Mouse (Mus musculus): Measurements from ENCODE around the gene Map4k5. TPM values are rescaled to one million over a fixed set of nuclear protein-coding genes. Genes with fewer than 3 reads are reported as not detected.

Gene Map4k5
- polyA plus RNA-seq (2014; fragmentation: Nextera tagmentation; extraction: Ambion mirVana), result 31.4 and 32.7 TPM in 2 replicates

GRCm38 (mm10) chr12:69892371-69893251 lies at the start of gene Map4k5, which contains the start of gene Atl1:
Gene Map4k5, minus strand, starts transcription at chr12:69893200.
Gene Atl1, plus strand, starts transcription at chr12:69892614.
- peak within 1 kb of the TSS; percentile 93 for H3K9ac ChIP-seq (ENCODE audit: low read length)
- peak within 1 kb of the TSS; percentile 70 for H3K4me2 ChIP-seq (ENCODE audit: low read depth, low read length, severe bottlenecking)
- no peaks in the 10 kb centered on the region for H3K27me3 ChIP-seq (ENCODE audit: control insufficient read depth, insufficient read depth, low read length)
- H3K27ac ChIP-seq (ENCODE audit: low read depth, low read length), result peak within 1 kb of the TSS; percentile 75
- H3K36me3 ChIP-seq (ENCODE audit: control insufficient read depth, insufficient read depth, low read length), result no peaks in the 10 kb centered on the region
- H3K4me1 ChIP-seq (replicated peaks; ENCODE audit: control insufficient read depth, insufficient read depth, low read length), result peaks cover 7% of the 10 kb centered on the region
- DNase-seq (ENCODE audit: low spot score) (peak; percentile 94), ATAC-seq (replicated peaks; ENCODE audit: low FRiP score) (peak; percentile 94)
- under 1% methylated on average over 118 of the region's 118 CpGs for WGBS
- H3K4me3 ChIP-seq (ENCODE audit: low read depth, low read length), result peak within 1 kb of the TSS; percentile 85
- no peaks in the 10 kb centered on the region for H3K9me3 ChIP-seq (ENCODE audit: control insufficient read depth, low read length)

- no peak overlapping the region for H3K4me3 ChIP-seq (ENCODE audit: low read depth, low read length)
- H3K4me2 ChIP-seq (ENCODE audit: low read depth, low read length, severe bottlenecking), result no peak overlapping the region
- H3K27ac ChIP-seq (ENCODE audit: low read depth, low read length), result no peak overlapping the region
- H3K36me3 ChIP-seq (ENCODE audit: control insufficient read depth, insufficient read depth, low read length), result peaks cover 3% of the 10 kb centered on the region; the same call in 1 of the 2 replicates
- no peak overlapping the region for H3K9ac ChIP-seq (ENCODE audit: low read length)
- 0 out of 2 replicates have a peak, but pooled peaks cover 2% of the 10 kb centered on the region for H3K9me3 ChIP-seq (ENCODE audit: control insufficient read depth, low read length)
- H3K4me1 ChIP-seq (replicated peaks; ENCODE audit: control insufficient read depth, insufficient read depth, low read length), result 0 out of 2 replicates have a peak, but pooled peaks cover 2% of the 10 kb centered on the region
- ATAC-seq (replicated peaks; ENCODE audit: low FRiP score), result no peak
- no peak for DNase-seq (ENCODE audit: low spot score)
- WGBS, result 68% methylated on average over 1 of the region's 1 CpGs
- H3K27me3 ChIP-seq (ENCODE audit: control insufficient read depth, insufficient read depth, low read length), result no peaks in the 10 kb centered on the region
Observed at GRCm38 (mm10) chr12:69941655-69942329, 48.8 kb upstream of the Map4k5 start.

DNA sequence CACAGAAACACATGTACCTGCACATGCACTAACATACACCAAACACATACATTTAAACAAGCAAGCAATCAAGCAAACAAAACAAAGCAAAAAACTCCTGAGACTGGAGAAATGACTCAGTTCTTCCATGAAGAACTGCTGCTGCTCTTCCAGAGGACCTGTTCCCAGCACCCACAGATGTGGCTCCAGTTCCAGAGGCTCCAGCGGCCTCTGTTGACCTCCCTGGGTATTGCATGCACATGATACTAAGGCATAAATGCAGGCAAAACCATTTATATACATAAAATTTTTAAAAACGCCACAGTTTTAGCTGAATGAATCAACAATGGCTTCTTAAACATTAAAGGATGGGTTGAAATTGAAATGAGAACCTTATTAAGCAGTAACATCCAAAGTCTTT lies 46.3 kb upstream of the Map4k5 start:
- Histone ChIP-seq H3K4me1 (replicated peaks; ENCODE audit: control insufficient read depth, insufficient read depth, low read length) (0 out of 2 replicates have a peak, but pooled peaks cover 2% of the 10 kb centered on the region), H3K9ac (ENCODE audit: low read length) (no peak overlapping the region), H3K27ac (ENCODE audit: low read depth, low read length) (no peak overlapping the region), H3K36me3 (ENCODE audit: control insufficient read depth, insufficient read depth, low read length) (peaks cover 3% of the 10 kb centered on the region; the same call in 1 of the 2 replicates), H3K4me3 (ENCODE audit: low read depth, low read length) (no peak overlapping the region), H3K4me2 (ENCODE audit: low read depth, low read length, severe bottlenecking) (no peak overlapping the region), H3K27me3 (ENCODE audit: control insufficient read depth, insufficient read depth, low read length) (no peaks in the 10 kb centered on the region), H3K9me3 (ENCODE audit: control insufficient read depth, low read length) (0 out of 2 replicates have a peak, but pooled peaks cover 2% of the 10 kb centered on the region)
- DNase-seq (ENCODE audit: low spot score) (no peak), ATAC-seq (replicated peaks; ENCODE audit: low FRiP score) (no peak)
- 69% methylated on average over 2 of the region's 2 CpGs for WGBS

- 45% methylated on average over 5 of the region's 5 CpGs for WGBS
Observed at GRCm38 (mm10) chr12:69937731-69938130, 44.7 kb upstream of the Map4k5 start.

DNA sequence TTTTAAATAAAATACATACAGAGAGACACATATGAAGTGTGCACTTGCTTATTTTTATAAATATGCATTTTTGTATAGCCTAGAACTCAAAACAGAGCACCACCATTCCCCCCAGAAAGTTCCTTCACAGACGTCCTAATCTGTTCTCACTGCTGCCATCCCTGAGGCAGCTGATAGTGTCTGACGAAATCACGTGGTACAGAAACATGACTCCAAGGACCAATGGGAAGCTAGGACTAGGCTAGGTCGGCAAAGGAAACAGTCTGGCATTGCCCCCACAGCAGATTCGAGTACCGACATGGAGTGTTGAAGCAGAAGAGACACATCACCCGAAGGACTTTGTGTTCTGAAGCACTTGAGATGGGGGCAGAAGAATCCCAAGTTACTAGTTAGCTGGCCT lies 33.7 kb upstream of the Map4k5 start:
- H3K36me3 ChIP-seq (ENCODE audit: control insufficient read depth, insufficient read depth, low read length), result no peaks in the 10 kb centered on the region
- no peak overlapping the region for H3K9ac ChIP-seq (ENCODE audit: low read length)
- WGBS, result 58% methylated on average over 7 of the region's 7 CpGs
- ATAC-seq (replicated peaks; ENCODE audit: low FRiP score) (no peak), DNase-seq (ENCODE audit: low spot score) (no peak)
- no peak overlapping the region for H3K4me3 ChIP-seq (ENCODE audit: low read depth, low read length)
- no peak overlapping the region for H3K27ac ChIP-seq (ENCODE audit: low read depth, low read length)
- H3K9me3 ChIP-seq (ENCODE audit: control insufficient read depth, low read length), result no peaks in the 10 kb centered on the region
- no peaks in the 10 kb centered on the region for H3K4me1 ChIP-seq (replicated peaks; ENCODE audit: control insufficient read depth, insufficient read depth, low read length)
- H3K27me3 ChIP-seq (ENCODE audit: control insufficient read depth, insufficient read depth, low read length), result no peaks in the 10 kb centered on the region
- no peak overlapping the region for H3K4me2 ChIP-seq (ENCODE audit: low read depth, low read length, severe bottlenecking)

More at GRCm38 (mm10) chr12:69937731-69938130, 44.7 kb upstream of the Map4k5 start:
- Histone ChIP-seq H3K4me2 (ENCODE audit: low read depth, low read length, severe bottlenecking) (no peak overlapping the region), H3K9ac (ENCODE audit: low read length) (no peak overlapping the region), H3K4me1 (replicated peaks; ENCODE audit: control insufficient read depth, insufficient read depth, low read length) (0 out of 2 replicates have a peak, but pooled peaks cover 2% of the 10 kb centered on the region), H3K4me3 (ENCODE audit: low read depth, low read length) (no peak overlapping the region), H3K9me3 (ENCODE audit: control insufficient read depth, low read length) (0 out of 2 replicates have a peak, but pooled peaks cover 2% of the 10 kb centered on the region), H3K27me3 (ENCODE audit: control insufficient read depth, insufficient read depth, low read length) (no peaks in the 10 kb centered on the region), H3K27ac (ENCODE audit: low read depth, low read length) (no peak overlapping the region), H3K36me3 (ENCODE audit: control insufficient read depth, insufficient read depth, low read length) (peaks cover 3% of the 10 kb centered on the region; the same call in 1 of the 2 replicates)
- ATAC-seq (replicated peaks; ENCODE audit: low FRiP score), result no peak
- no peak for DNase-seq (ENCODE audit: low spot score)

DNA sequence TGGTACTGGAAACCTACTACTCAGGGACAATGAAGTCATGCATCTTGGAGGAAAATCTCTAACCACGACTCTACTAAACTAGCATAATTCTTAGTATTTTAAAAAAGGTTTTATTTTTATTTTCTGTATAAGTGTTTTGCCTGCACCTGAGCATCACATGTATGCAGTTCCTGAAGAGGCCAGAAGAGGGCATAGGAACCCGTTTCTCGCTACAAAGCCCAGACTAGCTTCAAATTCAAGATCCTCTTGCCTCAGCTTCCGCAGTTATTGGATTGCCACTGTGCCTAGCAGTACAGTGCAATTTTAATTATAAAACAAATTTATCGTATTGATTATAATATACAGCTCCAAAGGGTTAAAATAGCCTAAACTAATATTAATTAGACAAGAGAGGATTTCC lies 31.0 kb upstream of the Map4k5 start:
- Histone ChIP-seq H3K4me2 (ENCODE audit: low read depth, low read length, severe bottlenecking) (no peak overlapping the region), H3K27me3 (ENCODE audit: control insufficient read depth, insufficient read depth, low read length) (no peaks in the 10 kb centered on the region), H3K4me3 (ENCODE audit: low read depth, low read length) (no peak overlapping the region), H3K9me3 (ENCODE audit: control insufficient read depth, low read length) (no peaks in the 10 kb centered on the region), H3K9ac (ENCODE audit: low read length) (no peak overlapping the region), H3K4me1 (replicated peaks; ENCODE audit: control insufficient read depth, insufficient read depth, low read length) (no peaks in the 10 kb centered on the region), H3K36me3 (ENCODE audit: control insufficient read depth, insufficient read depth, low read length) (no peaks in the 10 kb centered on the region), H3K27ac (ENCODE audit: low read depth, low read length) (no peak overlapping the region)
- WGBS, result 17% methylated on average over 5 of the region's 5 CpGs
- ATAC-seq (replicated peaks; ENCODE audit: low FRiP score) (no peak), DNase-seq (ENCODE audit: low spot score) (peak; percentile 58)

- Histone ChIP-seq H3K9ac (ENCODE audit: low read length) (no peak overlapping the region), H3K4me2 (ENCODE audit: low read depth, low read length, severe bottlenecking) (no peak overlapping the region), H3K27me3 (ENCODE audit: control insufficient read depth, insufficient read depth, low read length) (no peaks in the 10 kb centered on the region), H3K4me3 (ENCODE audit: low read depth, low read length) (no peak overlapping the region), H3K4me1 (replicated peaks; ENCODE audit: control insufficient read depth, insufficient read depth, low read length) (no peaks in the 10 kb centered on the region), H3K27ac (ENCODE audit: low read depth, low read length) (no peak overlapping the region), H3K36me3 (ENCODE audit: control insufficient read depth, insufficient read depth, low read length) (no peaks in the 10 kb centered on the region), H3K9me3 (ENCODE audit: control insufficient read depth, low read length) (no peaks in the 10 kb centered on the region)
- 53% methylated on average over 3 of the region's 3 CpGs for WGBS
- DNase-seq (ENCODE audit: low spot score) (no peak), ATAC-seq (replicated peaks; ENCODE audit: low FRiP score) (no peak)
Observed at GRCm38 (mm10) chr12:69923603-69924002, 30.6 kb upstream of the Map4k5 start.

DNA sequence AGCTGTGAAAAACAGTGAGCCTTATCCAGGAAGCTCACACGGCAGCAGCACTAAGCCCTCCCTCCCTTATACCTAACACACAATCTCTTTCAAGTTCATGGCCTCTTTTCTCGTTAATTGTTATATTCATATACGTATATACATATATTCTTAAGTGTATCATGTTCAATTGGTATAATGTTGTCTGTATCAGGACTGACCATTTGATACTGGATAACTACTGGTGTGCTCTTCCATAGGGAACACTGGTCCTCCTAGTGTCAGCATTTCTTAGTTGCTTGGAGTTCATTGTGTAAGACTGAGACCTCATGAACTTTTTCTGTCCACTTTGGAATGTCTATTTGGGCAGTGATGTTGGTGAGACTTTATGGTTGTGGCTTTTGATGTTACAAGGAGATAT lies 30.1 kb upstream of the Map4k5 start:
- ATAC-seq (replicated peaks; ENCODE audit: low FRiP score) (no peak), DNase-seq (ENCODE audit: low spot score) (no peak)
- H3K4me2 ChIP-seq (ENCODE audit: low read depth, low read length, severe bottlenecking), result no peak overlapping the region
- H3K4me3 ChIP-seq (ENCODE audit: low read depth, low read length), result no peak overlapping the region
- 86% methylated on average over 3 of the region's 3 CpGs for WGBS
- H3K9me3 ChIP-seq (ENCODE audit: control insufficient read depth, low read length), result no peaks in the 10 kb centered on the region
- no peak overlapping the region for H3K9ac ChIP-seq (ENCODE audit: low read length)
- no peaks in the 10 kb centered on the region for H3K27me3 ChIP-seq (ENCODE audit: control insufficient read depth, insufficient read depth, low read length)
- no peak overlapping the region for H3K27ac ChIP-seq (ENCODE audit: low read depth, low read length)
- H3K4me1 ChIP-seq (replicated peaks; ENCODE audit: control insufficient read depth, insufficient read depth, low read length), result no peaks in the 10 kb centered on the region
- H3K36me3 ChIP-seq (ENCODE audit: control insufficient read depth, insufficient read depth, low read length), result no peaks in the 10 kb centered on the region
